Mouse (Mus musculus): Measurements from ENCODE around the gene Asap2. TPM values are rescaled to one million over a fixed set of nuclear protein-coding genes. Genes with fewer than 3 reads are reported as not detected.
"Not testable (repeated sequence)": the region's sequence is repeated elsewhere in the genome, so short reads cannot be mapped to it uniquely, and the experiment has no call there.

Asap2 gene
- total RNA-seq (2021), result 1 to 10 TPM; 3.5 to 4.3 TPM
- long read RNA-seq, experiment 1, partial matches to known transcripts, result 1 of 2 reads
- long read RNA-seq, experiment 1, other reads (novel, unspliced or antisense), result 1 of 2 reads
- long read RNA-seq, experiment 2, partial matches to known transcripts, result 1 of 3 reads
- long read RNA-seq, experiment 2, other reads (novel, unspliced or antisense), result 2 of 3 reads

DNA sequence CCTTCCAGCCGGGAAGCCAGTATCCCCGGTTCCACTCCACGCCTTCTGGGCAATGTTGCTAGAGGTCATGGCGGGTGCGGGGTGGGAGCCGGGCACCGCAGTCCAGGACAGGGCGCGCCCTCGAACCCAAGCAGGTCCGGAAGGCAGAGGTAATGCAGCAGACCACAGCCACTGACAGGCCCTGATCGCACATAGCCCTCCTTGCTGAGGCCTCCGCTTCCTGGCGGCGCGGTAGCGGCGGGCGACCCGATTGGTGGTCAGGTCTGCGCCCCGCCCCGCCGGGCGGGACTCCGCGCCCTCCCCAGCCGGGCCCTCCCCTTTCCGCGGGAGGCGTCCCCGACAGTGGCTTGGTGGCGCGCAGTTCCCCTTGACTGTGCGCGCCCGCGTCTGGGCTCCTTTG is at the start of gene Asap2:
Gene Asap2, plus strand, starts transcription at position 328 of the 400 bp plus-strand sequence.
- intact Hi-C loops (cut with DNase I), result not testable (repeated sequence)
- peak; percentile 8 to 41 for DNase-seq

DNA sequence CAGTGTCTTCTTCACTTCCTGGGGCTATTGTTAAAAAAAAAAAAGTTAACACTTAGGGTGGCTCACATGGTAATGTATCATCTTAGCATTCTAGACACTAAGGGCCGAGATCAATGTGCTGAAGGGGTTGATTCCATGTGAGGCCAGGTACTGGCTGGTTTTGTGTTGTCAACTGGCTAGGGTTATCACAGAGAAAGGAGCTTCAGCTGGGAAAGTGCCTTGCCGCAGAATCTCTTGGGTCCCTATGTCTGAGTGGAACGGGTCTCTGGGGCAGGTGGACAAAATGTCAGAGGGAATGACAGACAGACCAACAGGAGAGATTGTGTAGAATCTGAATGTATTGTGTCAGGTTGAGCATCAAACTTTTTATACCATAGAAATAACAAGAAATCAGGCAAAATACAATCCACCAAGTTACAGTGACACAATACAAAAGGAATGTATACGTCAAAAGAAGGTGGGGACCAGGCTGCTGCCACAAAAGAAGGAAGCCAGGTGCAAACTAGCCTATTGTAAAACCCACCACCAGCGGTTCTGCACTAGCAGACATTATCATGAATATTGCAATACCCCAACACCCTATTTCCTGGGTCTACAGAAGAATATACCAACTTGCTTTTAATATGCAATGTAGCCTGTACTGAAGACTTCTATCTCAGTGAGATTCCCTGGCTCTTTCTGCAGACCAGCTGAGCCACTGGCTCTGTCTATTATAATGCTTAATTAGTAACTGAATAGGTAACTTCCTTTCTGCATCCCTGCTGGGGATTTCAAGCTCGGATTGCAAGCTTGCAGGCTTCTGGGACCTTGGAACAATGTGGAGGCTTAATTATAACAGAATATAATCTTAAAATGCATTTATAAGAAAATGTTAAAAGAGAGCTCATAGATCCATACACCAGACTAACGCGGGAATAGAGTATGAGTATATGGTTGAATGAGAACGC is 42.9 kb upstream of the Asap2 start:
- DNase-seq; intact Hi-C loops (cut with DNase I): not testable (repeated sequence)

DNA sequence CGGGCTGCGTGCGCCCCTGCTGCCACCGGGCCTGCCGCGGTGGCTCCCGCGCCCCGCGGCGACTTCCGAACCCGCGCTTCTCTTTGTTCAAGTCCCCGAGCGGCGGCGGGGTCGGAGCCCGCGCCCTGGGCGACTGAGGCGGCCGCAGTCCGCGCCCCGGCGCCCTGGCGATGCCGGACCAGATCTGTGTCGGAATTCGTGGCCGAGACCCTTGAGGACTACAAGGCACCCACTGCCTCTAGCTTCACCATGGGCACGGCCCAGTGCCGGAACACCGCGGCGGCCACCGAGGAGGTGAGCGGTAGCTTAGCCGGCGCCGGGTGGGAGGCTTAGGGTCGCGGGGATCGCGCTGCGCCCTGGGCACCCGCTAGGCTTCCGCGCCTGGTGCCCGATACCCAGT is 320 bp downstream of the Asap2 start:
- intact Hi-C loops (cut with DNase I); DNase-seq: not testable (repeated sequence)

DNA sequence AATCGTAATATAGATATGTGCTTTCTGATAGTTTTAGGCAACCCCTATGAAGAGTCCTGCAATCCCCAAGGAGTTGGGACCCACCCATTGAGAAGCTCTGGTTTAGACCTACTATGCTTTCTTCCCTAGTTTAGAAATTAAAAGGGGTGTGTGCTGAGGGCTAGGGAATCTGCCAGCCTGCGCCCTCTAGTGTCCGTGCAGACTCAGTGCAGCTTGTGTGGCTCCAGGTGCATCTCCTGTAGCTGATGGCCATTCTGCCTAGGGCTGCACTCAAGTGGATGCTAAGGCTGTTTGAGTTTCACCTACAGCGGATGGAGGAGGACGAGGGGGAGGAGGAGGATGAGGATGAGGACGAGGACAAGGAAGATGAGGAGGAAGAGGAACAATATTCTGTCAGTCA is 40.6 kb downstream of the Asap2 start:
- DNase-seq; intact Hi-C loops (cut with DNase I): not testable (repeated sequence)

DNA sequence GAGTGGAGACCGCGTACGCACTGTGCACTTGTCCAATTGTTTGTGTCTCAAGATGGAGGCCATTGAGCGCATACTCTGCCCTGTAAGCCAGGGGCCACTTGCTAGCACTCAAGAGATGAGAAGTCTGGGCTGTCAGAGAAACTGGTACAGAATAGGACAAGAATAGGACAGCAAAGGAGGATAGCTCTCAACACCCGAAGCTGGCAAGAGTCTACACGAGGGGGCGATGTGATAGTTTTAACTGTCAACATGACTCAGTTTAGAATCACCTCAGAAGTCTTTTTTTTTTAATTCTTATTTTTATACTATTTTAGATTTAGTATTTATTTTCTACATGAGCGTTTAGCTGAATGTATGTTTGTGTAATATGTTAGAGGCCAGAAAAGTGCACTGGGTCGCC is 56.5 kb downstream of the Asap2 start:
- intact Hi-C loops (cut with DNase I); DNase-seq: not testable (repeated sequence)

DNA sequence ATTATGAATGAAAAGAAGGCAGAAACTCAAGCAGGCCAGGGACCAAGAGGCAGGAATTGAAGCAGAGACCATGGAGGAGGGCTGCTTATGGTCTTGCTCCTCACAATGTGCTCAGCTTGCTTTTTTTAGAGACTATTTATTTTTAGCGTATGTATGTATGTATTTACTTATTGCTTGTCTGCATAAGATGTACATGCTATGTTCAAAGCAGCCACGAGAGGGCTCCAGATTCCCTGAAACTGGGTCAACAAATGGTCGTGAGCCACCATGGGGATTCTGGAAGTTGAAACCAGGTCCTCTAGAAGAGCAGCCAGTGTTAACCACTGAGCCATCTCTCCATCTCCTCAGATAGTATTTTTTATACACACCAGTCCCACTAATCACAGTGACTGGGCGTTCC is 85.5 kb downstream of the Asap2 start:
- intact Hi-C loops (cut with DNase I), result loop anchor here (5.0 kb wide), 1 partner anchor 152 kb away; no protein-coding TSS in a partner anchor

DNA sequence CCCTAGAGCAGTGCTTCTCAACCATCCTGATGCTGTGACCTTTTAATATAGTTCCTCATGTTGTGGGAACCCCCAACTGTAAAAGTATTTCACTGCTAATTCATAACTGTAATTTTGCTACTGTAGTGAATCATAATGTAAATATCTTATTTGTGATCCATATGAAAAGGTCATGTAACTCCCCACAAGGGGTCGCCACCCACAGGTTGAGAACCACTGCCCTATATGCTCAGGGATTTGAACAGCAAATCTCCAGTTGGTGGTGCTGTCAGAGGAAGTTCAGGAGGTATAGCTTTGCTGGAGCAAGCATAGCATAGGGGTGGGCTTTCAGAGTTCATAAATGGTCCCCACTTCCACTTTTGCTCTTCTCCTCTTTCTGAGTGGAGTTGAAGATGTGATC is 99.9 kb downstream of the Asap2 start:
- DNase-seq; intact Hi-C loops (cut with DNase I): not testable (repeated sequence)

More for the DNA sequence above, 85.5 kb downstream of the Asap2 start:
- peak; percentile 45 to 67 for DNase-seq

DNA sequence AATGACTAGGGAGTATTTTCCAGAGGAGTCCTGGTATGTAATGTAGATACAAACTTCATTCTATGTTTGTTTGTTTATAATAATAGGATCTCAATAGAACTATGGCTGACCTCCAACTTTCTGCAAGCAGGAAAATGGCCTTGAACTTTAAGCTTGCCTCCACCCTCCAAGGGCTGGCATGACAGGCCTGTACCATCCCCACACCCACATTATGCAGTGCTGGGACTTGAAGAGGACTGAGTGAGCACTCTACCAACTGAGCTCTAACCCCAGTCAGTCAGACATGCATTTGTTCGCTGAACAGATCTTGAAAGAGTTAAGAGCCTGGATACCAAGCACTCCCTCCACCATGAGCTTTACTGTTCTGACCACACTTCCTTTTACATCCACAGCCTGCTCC is 102.2 kb downstream of the Asap2 start:
- intact Hi-C loops (cut with DNase I); DNase-seq: not testable (repeated sequence)

DNA sequence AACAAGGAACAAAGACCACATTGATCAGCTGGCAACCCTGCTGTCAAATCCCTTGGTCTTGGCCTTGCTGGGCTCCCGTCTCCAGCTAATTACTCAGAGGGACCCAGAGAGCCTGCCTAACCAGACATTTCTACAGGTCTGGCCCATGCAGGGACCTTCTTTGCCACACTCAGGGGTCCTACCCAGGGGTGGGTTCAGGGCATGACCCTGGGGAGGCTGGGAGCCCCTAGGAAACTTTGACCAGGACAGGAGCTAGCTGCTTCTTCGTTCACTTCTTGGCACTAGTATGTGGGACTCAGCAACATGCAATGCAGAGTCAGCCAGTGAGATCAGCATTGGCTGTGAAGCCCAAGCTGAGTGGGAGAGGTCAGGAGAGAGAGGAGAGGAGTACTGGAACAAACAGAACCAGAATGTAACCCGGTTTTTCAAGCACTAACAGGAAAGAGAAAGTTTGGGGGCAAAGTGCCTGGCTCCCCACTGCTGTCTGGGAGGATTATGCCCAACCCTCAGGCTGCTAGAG is 107.6 kb downstream of the Asap2 start:
- intact Hi-C loops (cut with DNase I), result not testable (repeated sequence)
- peak in 1 of 2 experiments; percentile 28 for DNase-seq

DNA sequence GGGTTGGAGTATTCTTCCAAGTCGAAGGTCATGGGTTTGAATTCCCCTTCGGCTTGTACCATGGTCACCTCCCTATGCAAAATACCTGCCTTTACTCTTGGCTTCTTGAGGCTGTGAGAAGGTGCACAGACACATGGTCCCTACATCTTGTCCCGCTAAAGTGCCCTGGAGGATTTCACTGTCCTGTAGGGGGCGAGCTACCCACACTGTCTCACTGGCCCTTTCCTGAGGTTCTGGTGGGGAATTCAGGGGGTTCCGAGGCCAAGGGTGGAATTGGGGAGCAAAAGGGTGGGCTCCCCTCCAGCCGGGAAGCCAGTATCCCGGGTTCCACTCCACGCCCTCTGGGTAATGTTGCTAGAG is 120.8 kb downstream of the Asap2 start:
- not testable (repeated sequence) for DNase-seq
- intact Hi-C loops (cut with DNase I), result loop anchor here (5.0 kb wide), 1 partner anchor 116 kb away; no protein-coding TSS in a partner anchor

DNA sequence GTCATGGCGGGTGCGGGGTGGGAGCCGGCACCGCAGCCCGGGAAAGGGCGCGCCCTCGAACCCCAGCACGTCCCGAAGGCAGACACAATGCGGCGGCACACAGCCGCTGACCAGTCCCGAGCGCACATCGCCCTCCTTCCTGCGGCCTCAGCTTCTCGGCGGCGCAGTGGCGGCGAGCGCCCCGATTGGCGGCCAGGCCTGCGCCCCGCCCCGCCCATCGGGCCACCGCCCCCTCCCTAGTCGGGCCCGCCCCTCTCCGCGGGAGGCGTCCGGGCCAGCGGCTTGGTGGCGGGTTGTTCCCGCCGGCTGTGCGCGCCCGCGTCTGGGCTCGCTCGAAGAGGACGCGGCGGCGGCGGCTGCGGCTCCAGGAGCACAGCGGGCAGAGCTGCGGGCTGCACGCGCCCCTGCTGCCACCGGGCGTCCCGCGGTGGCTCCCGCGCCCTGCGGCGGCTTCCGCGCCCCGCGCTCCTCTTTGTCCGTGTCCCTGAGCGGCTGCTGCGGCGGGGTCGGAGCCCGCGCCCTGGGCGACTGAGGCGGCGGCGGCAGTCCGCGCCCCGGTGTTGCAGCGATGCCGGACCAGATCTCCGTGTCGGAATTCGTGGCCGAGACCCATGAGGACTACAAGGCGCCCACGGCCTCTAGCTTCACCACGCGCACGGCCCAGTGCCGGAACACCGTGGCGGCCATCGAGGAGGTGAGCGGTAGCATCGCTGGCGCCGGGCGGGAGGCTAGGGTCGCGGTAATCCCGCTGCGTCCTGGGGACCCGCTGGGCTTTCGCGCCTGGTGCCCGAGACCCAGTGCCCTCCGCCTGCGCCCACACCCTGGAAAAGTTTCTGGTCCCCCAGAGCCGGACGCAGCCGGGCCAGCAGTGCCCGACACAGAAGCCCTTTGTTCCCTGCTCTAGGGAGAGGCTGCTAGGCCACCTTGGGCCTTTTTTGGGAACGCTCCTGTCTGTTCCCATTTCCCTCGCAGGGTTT is 121.5 kb downstream of the Asap2 start:
- intact Hi-C loops (cut with DNase I), result loop anchor here (5.0 kb wide), 1 partner anchor 116 kb away; no protein-coding TSS in a partner anchor

DNA sequence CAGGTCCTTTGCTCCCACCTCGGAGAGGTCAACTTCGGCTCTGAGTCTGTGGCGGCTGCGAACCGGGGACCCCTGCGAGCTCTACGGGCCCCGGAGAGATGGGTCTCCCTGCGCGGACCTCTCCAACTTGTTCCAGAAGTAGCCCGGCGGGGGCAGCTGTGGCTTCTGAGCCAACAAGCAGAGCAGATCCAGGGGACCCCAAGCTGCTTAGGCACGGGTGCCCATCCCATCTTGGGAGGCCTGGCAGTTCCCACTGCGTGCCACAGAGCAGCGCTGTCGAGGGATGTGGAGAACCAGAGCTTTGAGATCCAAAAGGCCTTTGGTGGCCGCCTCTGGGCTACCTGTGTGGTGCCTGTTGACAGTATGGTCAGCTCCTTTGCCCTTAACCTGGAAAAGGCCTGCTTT is 122.2 kb downstream of the Asap2 start:
- peak in 1 of 2 experiments; percentile 45 for DNase-seq
- intact Hi-C loops (cut with DNase I), result loop anchor here (5.0 kb wide), 1 partner anchor 115 kb away; no protein-coding TSS in a partner anchor

More for the DNA sequence above, 121.5 kb downstream of the Asap2 start:
- peak; percentile 71 to 79 for DNase-seq

DNA sequence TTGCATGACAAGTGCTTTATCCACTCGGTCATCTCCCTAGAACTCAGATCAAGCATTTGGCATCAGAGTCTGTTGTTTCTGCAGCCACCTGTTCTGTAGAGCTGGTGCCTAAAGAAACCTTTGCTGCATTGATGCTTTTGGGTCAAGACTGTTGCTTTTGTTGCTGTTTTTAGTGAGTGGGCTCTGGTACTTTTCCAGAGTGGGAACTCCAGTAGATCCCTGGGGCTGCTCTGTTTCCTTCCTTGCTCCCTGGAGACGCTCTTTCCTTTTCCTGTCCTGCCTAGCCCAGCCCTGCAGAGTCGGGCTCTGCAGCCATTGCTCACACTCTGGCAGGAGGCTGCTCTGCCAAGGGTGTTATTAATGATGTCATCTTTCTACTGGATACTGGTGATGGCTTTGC is 129.2 kb downstream of the Asap2 start:
- intact Hi-C loops (cut with DNase I), result no loop called here
- no peak for DNase-seq

DNA sequence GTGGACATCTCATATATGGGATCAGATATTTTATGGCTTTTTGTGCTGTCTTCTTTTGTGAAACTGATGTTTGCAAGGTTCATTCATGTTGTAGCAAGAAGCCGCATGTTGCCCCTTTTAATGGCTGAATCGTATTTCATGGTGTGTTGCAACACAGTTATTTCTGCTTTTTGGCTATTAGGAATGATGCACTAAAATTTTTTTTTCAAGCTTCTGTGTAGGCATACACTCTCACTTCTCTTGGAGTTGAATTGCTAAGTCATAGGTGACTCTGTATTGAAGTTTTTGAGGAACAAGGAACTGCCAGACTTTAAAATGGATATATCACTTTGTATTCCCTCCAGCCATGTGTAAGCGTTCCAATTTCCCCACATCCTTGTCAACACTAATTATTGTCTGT is 132.6 kb downstream of the Asap2 start:
- no peak for DNase-seq
- intact Hi-C loops (cut with DNase I), result no loop called here

DNA sequence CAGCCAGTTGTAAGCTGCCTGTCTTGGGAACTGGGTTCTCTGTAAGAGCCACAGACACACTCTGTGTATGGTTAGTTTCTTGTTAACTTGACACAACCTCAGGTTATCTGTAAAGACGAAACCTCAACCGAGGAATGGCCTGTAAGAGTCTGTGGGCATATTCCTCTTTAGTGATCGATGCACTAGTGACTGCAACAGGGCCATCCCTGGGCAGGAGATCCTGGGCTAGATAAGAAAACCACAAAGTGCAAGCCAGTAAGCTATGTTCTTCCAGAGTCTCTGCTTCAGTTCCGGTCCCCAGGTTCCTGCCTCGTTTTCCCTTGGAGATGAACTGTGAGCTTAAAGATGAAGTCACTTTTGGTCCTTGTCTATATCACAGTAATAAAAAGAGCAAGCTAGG is 133.4 kb downstream of the Asap2 start:
- no peak for DNase-seq
- intact Hi-C loops (cut with DNase I), result no loop called here

DNA sequence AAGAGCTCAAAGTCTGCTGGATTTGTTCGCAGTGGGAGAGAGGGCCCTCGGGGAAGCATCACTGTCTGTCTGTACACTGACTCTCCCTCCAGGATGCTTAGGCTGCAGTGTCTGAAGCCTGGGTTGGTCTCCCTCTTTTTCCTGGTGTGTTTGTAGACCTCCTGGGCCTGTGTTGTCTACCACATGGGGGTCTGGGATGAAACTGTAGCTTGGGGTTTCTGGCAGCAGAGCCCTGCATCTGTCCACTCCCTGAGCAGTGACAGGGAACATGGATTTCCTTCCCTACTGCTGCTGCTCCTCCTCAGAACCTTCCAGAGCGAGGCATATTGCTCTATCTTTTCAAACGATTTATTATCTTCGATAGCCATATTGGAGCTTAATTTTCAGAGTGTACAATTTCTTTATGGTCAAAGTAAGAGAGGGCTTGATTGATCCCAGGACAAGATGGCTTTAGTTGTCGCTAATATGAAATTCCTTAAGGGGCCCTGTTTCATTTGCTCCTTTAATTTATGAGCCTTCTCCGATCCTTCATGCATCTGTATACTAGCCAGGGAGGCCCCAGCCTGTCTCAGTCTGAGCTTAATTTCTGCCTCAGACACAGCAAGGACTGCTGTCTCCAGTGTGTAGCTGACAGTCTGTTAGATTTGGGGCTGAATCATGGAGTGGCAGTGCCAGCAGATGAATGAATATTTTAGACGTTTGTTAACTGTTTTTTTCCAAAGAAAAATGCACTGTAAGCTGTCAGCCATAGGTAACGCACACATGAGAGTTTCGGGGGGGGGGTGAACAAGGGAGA is 135.6 kb downstream of the Asap2 start:
- intact Hi-C loops (cut with DNase I), result no loop called here
- no peak for DNase-seq

DNA sequence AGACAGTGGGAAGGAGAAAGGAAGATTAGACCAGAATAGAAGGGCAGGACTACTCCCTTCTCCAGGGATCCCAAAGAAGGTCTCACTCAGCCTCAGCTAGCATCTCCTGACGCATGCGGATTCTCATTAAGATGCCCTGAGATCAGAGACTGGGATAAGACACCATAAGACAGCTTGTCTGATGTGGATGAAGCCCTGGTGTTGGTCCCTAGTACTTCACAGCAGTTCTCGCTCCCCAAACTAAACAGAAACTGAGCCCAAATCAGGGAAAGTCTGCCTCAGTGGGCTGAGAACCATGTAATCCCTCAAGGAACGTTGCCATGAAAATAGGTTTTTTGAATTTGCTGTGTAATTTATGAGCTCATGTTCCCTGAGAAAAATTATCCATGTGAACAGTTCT is 136.3 kb downstream of the Asap2 start:
- DNase-seq, result no peak
- intact Hi-C loops (cut with DNase I), result no loop called here

DNA sequence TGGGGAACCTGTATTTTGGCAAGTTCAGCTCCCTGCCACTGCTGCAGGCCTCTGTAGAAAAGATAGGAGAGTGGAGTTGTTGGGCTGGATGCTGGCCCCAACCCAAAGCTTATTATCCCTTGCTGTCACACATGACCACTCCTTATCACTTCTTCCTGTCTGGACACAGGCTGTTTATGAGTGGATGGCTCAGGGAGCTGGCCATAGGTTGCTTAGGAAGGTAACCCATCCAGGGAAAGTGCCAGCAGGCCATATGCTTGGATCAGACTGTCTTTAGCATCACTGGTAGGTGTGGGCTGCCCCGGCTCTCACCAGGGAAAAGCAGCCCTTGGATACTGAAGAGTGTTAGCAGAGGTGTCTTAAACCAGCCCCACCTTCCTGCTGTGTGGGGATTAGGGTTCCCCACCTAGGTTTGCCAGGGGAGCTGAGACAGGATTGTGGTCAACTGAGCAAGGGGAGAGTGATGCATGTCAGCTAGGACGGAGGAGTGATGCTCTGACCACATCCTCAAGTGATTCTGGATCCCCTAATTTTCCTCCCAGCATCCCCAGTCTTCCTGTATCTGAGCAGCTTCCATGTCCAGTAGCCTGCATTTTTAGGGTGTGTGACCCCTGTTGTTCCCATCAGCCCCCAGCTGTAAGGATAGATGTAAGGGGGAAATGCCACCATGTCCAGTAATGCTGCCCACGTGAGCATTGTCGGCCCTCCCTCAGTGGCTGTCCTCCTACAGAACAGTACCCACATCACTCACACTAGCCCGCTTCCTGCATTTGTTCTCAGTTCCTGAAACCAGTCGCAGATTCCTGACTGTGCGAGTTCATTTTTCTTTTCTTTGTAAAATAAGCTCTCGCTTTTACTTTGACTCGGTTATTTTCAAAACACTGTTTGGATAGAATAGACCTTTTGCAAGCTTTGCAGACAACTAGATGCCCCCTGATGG is 138.9 kb downstream of the Asap2 start:
- intact Hi-C loops (cut with DNase I), result no loop called here
- DNase-seq, result no peak

Data from gastrocnemius, postnatal 36 days (tissue).